Mouse (Mus musculus) hindbrain, embryonic 10.5 days (tissue): Measurements from ENCODE around the gene Bicdl1. TPM values are rescaled to one million over a fixed set of nuclear protein-coding genes. Genes with fewer than 3 reads are reported as not detected.

Experiments used
- DNase-seq: peaks from one replicate; pipeline ENCODE4 v3.0.0-alpha.2; 2017; ENCODE audit warnings: low spot score
- H3K27ac ChIP-seq: fragments of 300-500 bp; sonication (generic); 2 replicates; pipeline ENCODE4 v1.5.1; 2016; ENCODE audit warnings: mild to moderate bottlenecking, moderate library complexity
- H3K27me3 ChIP-seq: fragments of 300-500 bp; sonication (generic); 2 replicates; pipeline ENCODE4 v1.6.1; 2016; ENCODE audit warnings: mild to moderate bottlenecking; ENCODE audit not compliant: poor library complexity, insufficient read depth, severe bottlenecking
- H3K36me3 ChIP-seq: fragments of 300-500 bp; sonication (generic); 2 replicates; pipeline ENCODE4 v1.6.1; 2016; ENCODE audit warnings: mild to moderate bottlenecking, moderate library complexity
- H3K4me1 ChIP-seq: fragments of 300-500 bp; sonication (generic); replicated peaks from 2 replicates; pipeline ENCODE4 v1.6.1; 2016; ENCODE audit warnings: mild to moderate bottlenecking
- H3K4me3 ChIP-seq: fragments of 300-500 bp; sonication (generic); 2 replicates; pipeline ENCODE4 v1.5.1; 2016; ENCODE audit warnings: mild to moderate bottlenecking, moderate library complexity
- H3K9me3 ChIP-seq: fragments of 300-500 bp; sonication (generic); 2 replicates; pipeline ENCODE4 v1.6.1; 2016; ENCODE audit warnings: mild to moderate bottlenecking, moderate library complexity
- WGBS: fragments of 180-500 bp; shearing (Covaris S2); methylation state at CpG from one replicate; pipeline ENCODE4 v1.1.7; 2016; 5-methylcytosine and 5-hydroxymethylcytosine counted together
- polyA plus RNA-seq: library from polyadenylated mRNA; unstranded; fragments of >200 nt; fragmentation: Nextera tagmentation; extraction: Ambion mirVana; gene quantifications from 2 replicates; pipeline ENCODE4 v1.2.1, GENCODE M21; 2016

Bicdl1 gene
- polyA plus RNA-seq, 1 experiment from 2014 or later, result 14.1 TPM

GRCm38 (mm10) chr5:115656677-115657076 is 74.7 kb downstream of the Bicdl1 start:
- H3K4me3 ChIP-seq, result no peak overlapping the region
- 87% methylated on average over 6 of the region's 6 CpGs for WGBS
- no peaks in the 10 kb centered on the region for H3K27me3 ChIP-seq
- no peak for DNase-seq
- H3K4me1 ChIP-seq, result peaks cover 21% of the 10 kb centered on the region
- no peaks in the 10 kb centered on the region; the same call in 1 of the 2 replicates for H3K36me3 ChIP-seq
- no peak overlapping the region for H3K27ac ChIP-seq
- H3K9me3 ChIP-seq, result no peaks in the 10 kb centered on the region

GRCm38 (mm10) chr5:115653776-115654175 is 77.6 kb downstream of the Bicdl1 start:
- DNase-seq, result no peak
- peaks cover 39% of the 10 kb centered on the region for H3K4me1 ChIP-seq
- WGBS, result 91% methylated on average over 12 of the region's 12 CpGs
- H3K4me3 ChIP-seq, result no peak overlapping the region
- no peaks in the 10 kb centered on the region for H3K9me3 ChIP-seq
- H3K27me3 ChIP-seq, result no peaks in the 10 kb centered on the region
- no peak overlapping the region for H3K27ac ChIP-seq
- peaks cover 10% of the 10 kb centered on the region; the same call in 1 of the 2 replicates for H3K36me3 ChIP-seq

- Histone ChIP-seq H3K9me3 (no peaks in the 10 kb centered on the region), H3K4me3 (peak overlapping the region; percentile 54), H3K27ac (peak overlapping the region; percentile 83), H3K4me1 (peaks cover 44% of the 10 kb centered on the region), H3K27me3 (no peaks in the 10 kb centered on the region), H3K36me3 (peaks cover 17% of the 10 kb centered on the region)
- 7% methylated on average over 35 of the region's 35 CpGs for WGBS
- DNase-seq, result peak; percentile 100
Observed at GRCm38 (mm10) chr5:115652681-115653575, 78.5 kb downstream of the Bicdl1 start.

GRCm38 (mm10) chr5:115651821-115652220 is 79.6 kb downstream of the Bicdl1 start:
- Histone ChIP-seq H3K36me3 (peaks cover 28% of the 10 kb centered on the region), H3K4me3 (peak overlapping the region; percentile 54; the same call in 1 of the 2 replicates), H3K4me1 (peaks cover 44% of the 10 kb centered on the region), H3K27ac (no peak overlapping the region), H3K9me3 (no peaks in the 10 kb centered on the region), H3K27me3 (no peaks in the 10 kb centered on the region)
- no peak for DNase-seq
- 93% methylated on average over 10 of the region's 10 CpGs for WGBS

- H3K9me3 ChIP-seq, result no peaks in the 10 kb centered on the region
- no peaks in the 10 kb centered on the region for H3K27me3 ChIP-seq
- H3K4me1 ChIP-seq, result peaks cover 43% of the 10 kb centered on the region
- no peak for DNase-seq
- H3K4me3 ChIP-seq, result no peak overlapping the region
- H3K36me3 ChIP-seq, result peaks cover 37% of the 10 kb centered on the region
- no peak overlapping the region for H3K27ac ChIP-seq
- WGBS, result 93% methylated on average over 10 of the region's 10 CpGs
Observed at GRCm38 (mm10) chr5:115650885-115651284, 80.5 kb downstream of the Bicdl1 start.

GRCm38 (mm10) chr5:115649699-115650098 is 81.7 kb downstream of the Bicdl1 start:
- H3K9me3 ChIP-seq, result no peaks in the 10 kb centered on the region
- peaks cover 49% of the 10 kb centered on the region for H3K36me3 ChIP-seq
- DNase-seq, result no peak
- H3K27me3 ChIP-seq, result no peaks in the 10 kb centered on the region
- no peak overlapping the region for H3K27ac ChIP-seq
- peaks cover 37% of the 10 kb centered on the region for H3K4me1 ChIP-seq
- WGBS, result 90% methylated on average over 8 of the region's 8 CpGs
- no peak overlapping the region for H3K4me3 ChIP-seq

- 59% methylated on average over 3 of the region's 3 CpGs for WGBS
- Histone ChIP-seq H3K9me3 (no peaks in the 10 kb centered on the region), H3K27ac (peak overlapping the region; percentile 45; the same call in 1 of the 2 replicates), H3K4me3 (no peak overlapping the region), H3K4me1 (peaks cover 37% of the 10 kb centered on the region), H3K36me3 (peaks cover 57% of the 10 kb centered on the region), H3K27me3 (no peaks in the 10 kb centered on the region)
- no peak for DNase-seq
Observed at GRCm38 (mm10) chr5:115648876-115649275, 82.5 kb downstream of the Bicdl1 start.

- no peak for DNase-seq
- Histone ChIP-seq H3K36me3 (peaks cover 98% of the 10 kb centered on the region), H3K27ac (no peak overlapping the region), H3K9me3 (no peaks in the 10 kb centered on the region), H3K4me3 (no peak overlapping the region), H3K4me1 (peaks cover 10% of the 10 kb centered on the region), H3K27me3 (no peaks in the 10 kb centered on the region)
- WGBS, result 88% methylated on average over 9 of the region's 9 CpGs
Observed at GRCm38 (mm10) chr5:115644192-115644591, 87.2 kb downstream of the Bicdl1 start.

GRCm38 (mm10) chr5:115635536-115635935 is 95.9 kb downstream of the Bicdl1 start:
- H3K4me1 ChIP-seq, result peaks cover 50% of the 10 kb centered on the region
- no peak overlapping the region for H3K27ac ChIP-seq
- H3K4me3 ChIP-seq, result no peak overlapping the region
- WGBS, result 75% methylated on average over 6 of the region's 6 CpGs
- no peak for DNase-seq
- H3K36me3 ChIP-seq, result peaks cover 56% of the 10 kb centered on the region
- H3K9me3 ChIP-seq, result no peaks in the 10 kb centered on the region
- H3K27me3 ChIP-seq, result no peaks in the 10 kb centered on the region

- H3K27ac ChIP-seq, result no peak overlapping the region
- H3K4me1 ChIP-seq, result peaks cover 53% of the 10 kb centered on the region
- no peak overlapping the region for H3K4me3 ChIP-seq
- H3K27me3 ChIP-seq, result no peaks in the 10 kb centered on the region
- WGBS, result 94% methylated on average over 8 of the region's 8 CpGs
- peaks cover 41% of the 10 kb centered on the region for H3K36me3 ChIP-seq
- DNase-seq, result no peak
- no peaks in the 10 kb centered on the region for H3K9me3 ChIP-seq
Observed at GRCm38 (mm10) chr5:115634046-115634445, 97.4 kb downstream of the Bicdl1 start.

GRCm38 (mm10) chr5:115633060-115633459 is 98.4 kb downstream of the Bicdl1 start:
- Histone ChIP-seq H3K27me3 (no peaks in the 10 kb centered on the region), H3K27ac (no peak overlapping the region), H3K4me1 (peaks cover 53% of the 10 kb centered on the region), H3K9me3 (no peaks in the 10 kb centered on the region), H3K4me3 (peak overlapping the region; percentile 88), H3K36me3 (peaks cover 31% of the 10 kb centered on the region)
- 79% methylated on average over 4 of the region's 4 CpGs for WGBS
- DNase-seq, result no peak

GRCm38 (mm10) chr5:115632358-115632714 is 99.1 kb downstream of the Bicdl1 start:
- no peaks in the 10 kb centered on the region for H3K9me3 ChIP-seq
- WGBS, result 3% methylated on average over 30 of the region's 30 CpGs
- H3K4me1 ChIP-seq, result peaks cover 53% of the 10 kb centered on the region
- H3K27me3 ChIP-seq, result no peaks in the 10 kb centered on the region
- peak; percentile 38 for DNase-seq
- H3K36me3 ChIP-seq, result peaks cover 24% of the 10 kb centered on the region
- peak overlapping the region; percentile 91 for H3K27ac ChIP-seq
- H3K4me3 ChIP-seq, result peak overlapping the region; percentile 88

- Histone ChIP-seq H3K27ac (peak within 1 kb of the TSS; percentile 91), H3K36me3 (peaks cover 18% of the 10 kb centered on the region), H3K4me1 (peaks cover 53% of the 10 kb centered on the region), H3K27me3 (no peaks in the 10 kb centered on the region), H3K4me3 (peak within 1 kb of the TSS; percentile 88), H3K9me3 (no peaks in the 10 kb centered on the region)
- peak; percentile 92 for DNase-seq
- 2% methylated on average over 103 of the region's 125 CpGs for WGBS
Observed at GRCm38 (mm10) chr5:115631505-115632357, 99.7 kb downstream of the Bicdl1 start, which contains the start of gene Rab35. Gene Rab35 (plus strand): TSS chr5:115631908.
